Mouse (Mus musculus): ENCODE data around the gene Ccni.

DNA sequence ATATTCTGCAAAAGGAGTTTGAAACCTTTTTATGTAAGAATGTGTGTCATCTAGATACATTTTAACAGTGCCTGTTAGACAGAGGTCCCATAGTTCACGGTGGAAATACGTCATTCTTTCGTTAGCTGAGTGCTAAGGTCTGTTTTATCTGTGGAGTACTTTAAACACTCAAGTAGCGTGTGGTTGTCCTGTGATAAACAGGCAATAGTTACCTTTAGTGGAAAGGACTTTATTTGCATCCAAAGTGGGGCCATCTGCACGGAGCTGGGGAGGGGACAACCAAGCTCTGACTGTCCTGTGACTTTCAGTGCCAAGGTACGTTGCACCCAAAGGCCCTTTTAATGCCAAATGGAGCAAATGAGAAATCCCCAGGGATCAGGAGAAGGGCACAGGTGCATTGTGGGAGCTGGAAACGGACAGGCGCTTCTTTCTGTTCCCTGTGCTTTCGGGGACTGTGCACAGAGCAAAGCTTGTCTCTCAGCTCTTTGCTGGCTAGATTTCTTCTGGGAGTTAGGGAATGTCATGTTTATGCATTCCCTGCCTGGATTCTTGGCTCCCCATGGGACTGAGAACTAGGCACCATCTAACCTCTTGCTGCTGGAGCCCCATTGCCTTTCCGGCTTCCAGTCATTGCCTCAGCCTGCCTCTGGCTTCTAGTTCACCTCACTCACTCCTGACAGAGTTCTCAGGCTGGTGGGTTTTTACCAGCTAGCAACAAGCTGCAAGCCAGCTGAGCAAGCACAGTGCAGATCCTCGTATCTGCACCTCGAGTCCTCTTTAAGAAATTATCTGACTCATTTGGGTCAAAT, 56.1 kb downstream of the Ccni start:
- TF ChIP-seq CTCF (IDR thresholded peaks at IDR 0.05; ENCODE audit: control insufficient read depth, insufficient read depth, insufficient replicate concordance, low read depth, low read length) (no peak), POLR2A (IDR thresholded peaks at IDR 0.05; ENCODE audit: control insufficient read depth, low read depth, low read length) (no peak)
